Mouse (Mus musculus): ENCODE results near the gene Prickle3. TPM values are rescaled to one million over a fixed set of nuclear protein-coding genes. Genes with fewer than 3 reads are reported as not detected.
"Not testable (repeated sequence)": the region's sequence is repeated elsewhere in the genome, so short reads cannot be mapped to it uniquely, and the experiment has no call there.

Prickle3 gene
- total RNA-seq, 4 experiments from 2014 or later: 9.6 to 14.5 (median 12.8) TPM

- DNase-seq: no peak
These were observed 15.7 kb downstream of the Prickle3 start for GRCm38 (mm10) chrX:7672739-7673138.

GRCm38 (mm10) chrX:7673578-7674281, 16.7 kb downstream of the Prickle3 start:
- DNase-seq: no peak

- no peak for DNase-seq
These were observed 17.4 kb downstream of the Prickle3 start for GRCm38 (mm10) chrX:7674284-7675000.

GRCm38 (mm10) chrX:7675001-7675380, 17.9 kb downstream of the Prickle3 start:
- DNase-seq: no peak

GRCm38 (mm10) chrX:7678986-7679385, 21.9 kb downstream of the Prickle3 start:
- DNase-seq: no peak

- peak; percentile 82 for DNase-seq
These were observed 22.5 kb downstream of the Prickle3 start for GRCm38 (mm10) chrX:7679405-7680056.

- DNase-seq: no peak
These were observed 23.0 kb downstream of the Prickle3 start for GRCm38 (mm10) chrX:7680057-7680412.

- DNase-seq: no peak
These were observed 23.8 kb downstream of the Prickle3 start, which contains the start of gene Magix for GRCm38 (mm10) chrX:7680864-7681263. Gene Magix (minus strand): TSS chrX:7681251.

GRCm38 (mm10) chrX:7688321-7688720, 31.3 kb downstream of the Prickle3 start:
- no peak for DNase-seq

GRCm38 (mm10) chrX:7690486-7690885, 33.4 kb downstream of the Prickle3 start:
- DNase-seq: no peak

GRCm38 (mm10) chrX:7692862-7693261, 35.8 kb downstream of the Prickle3 start:
- DNase-seq: no peak

- no peak for DNase-seq
These were observed 39.5 kb downstream of the Prickle3 start for GRCm38 (mm10) chrX:7696520-7696919.

GRCm38 (mm10) chrX:7696954-7697381, 39.9 kb downstream of the Prickle3 start, which contains the start of gene Gpkow:
Gene Gpkow (plus strand): TSS chrX:7697131.
- peak; percentile 83 for DNase-seq

GRCm38 (mm10) chrX:7713764-7714134, 56.7 kb downstream of the Prickle3 start:
- DNase-seq: not testable (repeated sequence)

- DNase-seq: peak; percentile 93
These were observed 57.3 kb downstream of the Prickle3 start, which contains the start of gene Wdr45 for GRCm38 (mm10) chrX:7714135-7714899. Gene Wdr45 (plus strand): TSS chrX:7714333.

- DNase-seq: not testable (repeated sequence)
These were observed 59.0 kb downstream of the Prickle3 start for GRCm38 (mm10) chrX:7716058-7716457.

Other genes with a start within 250 kb of the Prickle3 start
- not detected for gene Foxp3, start 83.6 kb upstream of the Prickle3 start, total RNA-seq (2022)
- 10 to 100 TPM in 1 of 4 experiments, 1 to 10 TPM in 3; 4.1 to 10.3 (median 5.8) TPM for gene Ppp1r3f, start 83.0 kb upstream of the Prickle3 start, total RNA-seq (2022)
- gene Ccdc22, start 51.7 kb upstream of the Prickle3 start, total RNA-seq (2022): 10 to 100 TPM; 22.4 to 30.0 (median 27.1) TPM
- not detected for gene Cacna1f, start 50.2 kb upstream of the Prickle3 start, total RNA-seq (2022)
- gene Syp, start 18.8 kb upstream of the Prickle3 start, total RNA-seq (2022): 100 to 1,000 TPM in 1 of 4 experiments, 10 to 100 TPM in 3; 71.5 to 122 (median 80.3) TPM
- gene Plp2, start 14.1 kb downstream of the Prickle3 start, total RNA-seq (2022): 10 to 100 TPM; 57.7 to 99.2 (median 78.7) TPM
- under 1 TPM; 0.31 to 0.67 (median 0.45) TPM for gene Magix, start 24.0 kb downstream of the Prickle3 start, total RNA-seq (2022)
- gene Gpkow, start 39.9 kb downstream of the Prickle3 start, total RNA-seq (2022): 10 to 100 TPM; 57.1 to 76.9 (median 64.6) TPM
- 10 to 100 TPM; 68.5 to 92.2 (median 76.2) TPM for gene Wdr45, start 57.1 kb downstream of the Prickle3 start, total RNA-seq (2022)
- not detected for gene Gm45208, start 65.0 kb downstream of the Prickle3 start, total RNA-seq (2022)
- gene Praf2, start 71.2 kb downstream of the Prickle3 start, total RNA-seq (2022): 10 to 100 TPM; 14.4 to 18.2 (median 15.7) TPM
- gene Ccdc120, start 93.6 kb downstream of the Prickle3 start, total RNA-seq (2022): 1 to 10 TPM; 4.7 to 7.3 (median 5.4) TPM
- 10 to 100 TPM; 36.1 to 53.1 (median 44.9) TPM for gene Tfe3, start 105.3 kb downstream of the Prickle3 start, total RNA-seq (2022)
- gene Gripap1, start 132.5 kb downstream of the Prickle3 start, total RNA-seq (2022): 10 to 100 TPM; 43.8 to 71.8 (median 60.5) TPM
- gene Kcnd1, start 165.0 kb downstream of the Prickle3 start, total RNA-seq (2022): 1 to 10 TPM in 3 of 4 experiments, under 1 TPM in 1; 0.81 to 2.1 (median 1.6) TPM
- 10 to 100 TPM; 62.6 to 72.7 (median 69.4) TPM for gene Otud5, start 184.1 kb downstream of the Prickle3 start, total RNA-seq (2022)
- gene Pim2, start 221.0 kb downstream of the Prickle3 start, total RNA-seq (2022): 10 to 100 TPM; 10.6 to 12.3 (median 12.2) TPM
- gene Slc35a2, start 226.8 kb downstream of the Prickle3 start, total RNA-seq (2022): 10 to 100 TPM; 44.4 to 53.4 (median 51.2) TPM
- 100 to 1,000 TPM in 3 of 4 experiments, 10 to 100 TPM in 1; 96.2 to 130 (median 106) TPM for gene Pqbp1, start 242.0 kb downstream of the Prickle3 start, total RNA-seq (2022)
- gene Timm17b, start 242.1 kb downstream of the Prickle3 start, total RNA-seq (2022): 100 to 1,000 TPM; 110 to 134 (median 131) TPM

Measured in adrenal gland, adult 8-10 months (tissue).